Mouse (Mus musculus) kidney, postnatal 36 days (tissue): ENCODE data around the gene Tmem131.
"Not testable (repeated sequence)": the region's sequence is repeated elsewhere in the genome, so short reads cannot be mapped to it uniquely, and the experiment has no call there.

Source experiments
- DNase-seq, 2 experiments: peaks; one replicate each; pipeline ENCODE4 v3.0.0; 2021 to 2022; ENCODE audit warnings: mixed read lengths in 2 of 2

The Tmem131 gene

GRCm38 (mm10) chr1:36914455-36915199 is 28.8 kb downstream of the Tmem131 start:
- peak; percentile 44 to 77 for DNase-seq

- no peak for DNase-seq
These were observed 29.7 kb downstream of the Tmem131 start for GRCm38 (mm10) chr1:36913806-36914205.

DNA sequence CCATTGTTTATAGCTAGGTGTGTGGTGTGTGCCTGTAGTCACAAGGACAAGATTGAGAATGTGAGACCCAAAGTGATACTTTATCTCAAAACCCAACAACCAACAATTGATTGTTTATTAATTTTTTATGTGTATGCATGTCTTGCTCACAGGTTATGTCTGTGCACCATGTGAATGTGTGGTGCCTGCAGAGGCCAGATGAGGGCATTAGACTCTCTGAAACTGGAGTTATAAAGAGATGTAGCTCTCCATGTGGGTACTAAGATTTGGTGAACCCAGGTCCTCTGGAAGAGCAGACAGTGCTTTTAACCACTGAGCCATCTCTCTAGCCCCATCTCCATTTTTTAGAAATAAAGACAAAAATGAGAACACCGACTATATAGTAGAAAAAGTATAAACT is 31.2 kb downstream of the Tmem131 start:
- no peak for DNase-seq

DNA sequence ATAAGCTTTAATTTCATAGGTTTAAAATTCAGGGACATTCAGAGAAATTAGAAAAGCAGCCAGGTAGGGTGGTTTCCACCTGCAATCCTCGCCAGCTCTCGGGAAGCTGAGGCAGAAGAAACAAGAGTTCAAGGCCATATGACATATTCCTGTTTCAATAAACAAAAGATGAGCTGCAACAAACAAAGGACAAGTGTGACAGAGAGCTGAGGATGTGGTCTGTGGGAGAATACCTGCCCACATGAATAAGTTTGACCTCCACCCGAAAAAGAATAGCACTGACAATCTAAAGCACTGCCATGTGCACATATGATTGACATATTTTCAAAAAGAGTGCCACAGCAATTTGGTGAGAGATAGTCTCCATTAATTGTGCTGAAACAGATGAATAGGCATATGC is 31.9 kb downstream of the Tmem131 start:
- DNase-seq, result no peak

DNA sequence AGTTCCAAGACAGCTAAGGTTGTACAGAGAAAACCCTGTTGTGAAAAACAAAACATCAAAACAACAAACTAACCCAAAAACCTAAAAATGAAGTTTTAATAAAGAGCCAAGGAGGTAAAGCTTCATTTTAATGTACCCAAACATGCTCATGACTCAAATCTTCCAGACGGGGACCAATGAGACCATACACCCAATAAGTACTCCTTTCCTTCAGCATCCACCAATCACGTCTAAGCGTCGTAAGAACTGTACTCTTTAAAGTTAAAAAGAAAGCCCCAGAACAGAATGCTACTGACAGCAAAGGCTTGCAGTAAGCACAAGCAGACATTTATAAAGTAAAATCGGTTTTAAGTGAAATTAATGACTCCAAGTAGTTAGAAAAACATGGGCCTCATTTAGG is 33.1 kb downstream of the Tmem131 start:
- no peak for DNase-seq

DNA sequence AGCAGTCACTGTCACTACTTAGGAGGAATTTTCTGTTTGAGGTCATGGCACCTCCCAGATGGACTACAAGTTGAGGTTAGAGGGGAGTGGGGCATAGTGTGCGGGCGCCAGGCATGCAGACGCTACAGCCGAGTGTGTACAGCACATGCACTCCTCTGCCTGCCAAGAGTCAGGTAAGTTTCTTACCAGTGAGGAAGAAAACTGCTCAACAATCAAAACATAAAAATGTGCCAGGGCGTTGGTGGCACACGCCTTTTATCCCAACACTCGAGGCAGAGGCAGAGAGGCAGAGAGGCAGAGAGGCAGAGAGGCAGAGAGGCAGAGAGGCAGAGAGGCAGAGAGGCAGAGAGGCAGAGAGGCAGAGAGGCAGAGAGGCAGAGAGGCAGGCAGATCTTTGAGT is 33.5 kb downstream of the Tmem131 start:
- not testable (repeated sequence) for DNase-seq

DNA sequence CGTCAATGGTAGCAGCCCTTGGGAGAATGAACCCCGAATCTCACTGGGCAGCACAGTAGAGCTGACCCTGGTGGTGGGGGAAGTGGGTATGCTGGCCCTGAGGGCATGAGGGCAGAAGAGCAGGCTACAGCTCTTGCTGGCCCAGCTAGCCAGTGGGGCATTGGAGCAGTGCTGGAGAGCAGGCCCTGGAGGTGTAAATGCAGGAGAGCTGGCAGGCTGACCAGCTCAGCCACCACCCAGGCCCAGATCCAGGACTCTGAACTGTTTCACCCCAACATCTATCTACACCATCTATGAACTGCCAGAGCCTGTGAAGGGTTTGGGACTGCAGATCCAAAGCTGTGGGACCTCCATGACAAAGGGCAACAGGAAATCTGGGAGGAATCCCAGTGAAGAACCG is 38.2 kb downstream of the Tmem131 start:
- DNase-seq, result peak in 1 of 2 experiments; percentile 38

GRCm38 (mm10) chr1:36904489-36904888 is 39.0 kb downstream of the Tmem131 start:
- no peak for DNase-seq

DNA sequence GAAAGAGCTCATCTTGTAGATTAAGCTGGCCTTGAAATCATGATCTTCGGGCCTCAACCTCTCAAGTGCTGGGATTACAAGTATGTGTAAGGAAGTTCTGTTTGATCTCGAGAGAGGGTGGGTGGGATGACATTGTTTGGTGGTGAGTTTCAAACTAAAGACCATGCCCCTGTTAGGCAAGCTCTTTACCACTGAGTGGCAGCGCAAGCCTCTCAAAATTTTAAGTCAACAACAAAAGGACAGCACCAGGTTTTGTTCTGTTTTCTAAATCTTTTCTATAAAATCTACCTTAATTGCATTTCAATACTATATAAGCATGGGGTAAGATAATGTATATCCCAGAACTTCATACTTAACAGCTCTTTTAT is 39.4 kb downstream of the Tmem131 start:
- DNase-seq, result peak in 1 of 2 experiments; percentile 24

DNA sequence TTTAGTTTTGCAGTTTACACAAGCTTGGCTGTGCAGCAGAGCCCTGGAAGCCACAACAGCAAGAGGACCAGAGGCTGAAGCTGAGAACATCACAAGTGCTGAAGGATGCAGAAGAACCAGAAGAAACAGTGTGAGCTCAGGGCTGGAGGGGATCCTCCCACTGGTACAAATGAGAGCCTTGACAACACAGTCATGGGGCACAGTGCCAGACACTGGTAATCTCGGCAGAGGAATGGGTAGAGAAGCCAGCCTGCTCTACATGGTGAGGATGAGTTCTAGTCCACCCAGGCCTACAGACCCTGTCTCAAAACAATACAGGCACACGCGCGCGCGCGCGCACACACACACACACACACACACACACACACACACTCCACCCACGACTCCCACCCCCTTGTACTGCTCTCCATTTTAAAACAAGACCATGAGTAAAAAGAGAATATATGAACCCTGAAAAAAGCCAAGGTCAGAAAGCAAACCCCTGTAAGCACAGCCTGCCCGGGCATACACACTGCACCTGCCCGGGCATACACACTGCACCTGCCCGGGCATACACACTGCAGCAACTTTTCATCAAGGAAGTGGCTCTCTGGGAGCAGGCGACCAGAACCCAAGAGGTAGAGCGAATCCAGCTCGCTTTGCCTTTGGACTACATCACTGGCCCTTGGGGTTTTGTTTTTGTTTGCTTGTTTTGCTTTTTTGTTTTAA is 39.9 kb downstream of the Tmem131 start:
- peak in 1 of 2 experiments; percentile 44 for DNase-seq

- DNase-seq, result no peak
These were observed 40.7 kb downstream of the Tmem131 start for GRCm38 (mm10) chr1:36902533-36903315.

DNA sequence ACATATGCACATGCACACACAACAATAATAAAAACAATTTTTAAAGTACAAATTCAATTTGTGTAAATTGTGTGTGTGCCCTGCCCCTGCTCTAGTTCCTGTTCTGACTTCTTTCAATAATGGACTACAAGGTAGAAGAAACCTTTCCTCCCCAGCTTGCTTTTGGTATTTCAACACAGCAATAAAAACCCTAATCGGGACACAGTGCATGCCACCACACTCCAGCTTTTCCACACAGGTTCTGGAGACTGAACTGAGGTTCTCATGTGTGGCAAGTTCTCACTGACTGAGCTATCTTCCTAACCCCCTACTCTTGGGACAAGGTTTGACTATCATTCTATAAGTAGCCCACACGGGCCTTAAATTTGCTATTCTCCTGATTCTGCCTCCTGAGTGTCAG is 43.8 kb downstream of the Tmem131 start:
- no peak for DNase-seq

DNA sequence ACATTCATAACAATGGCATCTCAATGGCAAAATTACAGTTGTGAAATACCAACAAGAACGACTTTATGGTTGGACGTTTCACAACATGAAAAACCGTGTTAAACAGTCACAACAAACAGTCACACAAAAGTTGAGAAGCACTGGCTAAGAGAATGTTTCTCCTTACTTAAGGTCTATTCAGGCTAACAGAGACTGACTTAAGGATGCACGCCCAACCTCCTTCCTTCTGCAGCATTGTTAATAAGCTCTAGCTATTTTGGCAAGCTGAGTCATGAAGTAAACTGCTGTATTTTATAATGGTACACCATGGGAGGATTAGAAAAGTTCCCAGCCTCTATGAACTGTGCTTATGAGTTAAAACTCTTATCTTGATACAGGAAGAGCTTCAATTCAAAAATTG is 47.0 kb downstream of the Tmem131 start:
- no peak for DNase-seq

- no peak for DNase-seq
These were observed 48.0 kb downstream of the Tmem131 start for GRCm38 (mm10) chr1:36895452-36895851.

- DNase-seq, result no peak
These were observed 49.3 kb downstream of the Tmem131 start for GRCm38 (mm10) chr1:36894136-36894535.

- not testable (repeated sequence) for DNase-seq
These were observed 49.7 kb downstream of the Tmem131 start for GRCm38 (mm10) chr1:36893720-36894119.

- DNase-seq, result peak; percentile 51 to 55
These were observed 50.3 kb downstream of the Tmem131 start for GRCm38 (mm10) chr1:36893146-36893545.

DNA sequence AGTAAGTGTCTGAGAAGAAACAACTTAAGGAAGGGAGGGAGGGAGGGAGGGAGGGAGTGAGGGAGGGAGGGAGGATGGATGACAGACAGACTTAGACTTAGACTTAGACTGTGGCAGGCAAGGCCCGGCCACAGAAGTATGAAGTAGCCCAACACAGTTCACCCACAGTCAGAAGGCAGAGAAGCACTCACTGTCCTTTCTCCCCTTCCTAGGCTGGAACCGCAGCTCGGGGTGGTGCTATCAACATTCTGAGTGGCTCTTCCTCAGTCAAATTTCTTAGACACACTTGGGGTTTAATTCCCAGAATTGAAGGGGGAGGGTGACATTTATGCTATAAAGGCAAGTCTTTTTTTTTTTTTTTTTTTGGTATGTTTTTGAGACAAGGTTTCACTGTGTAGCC is 51.0 kb downstream of the Tmem131 start:
- DNase-seq, result no peak

DNA sequence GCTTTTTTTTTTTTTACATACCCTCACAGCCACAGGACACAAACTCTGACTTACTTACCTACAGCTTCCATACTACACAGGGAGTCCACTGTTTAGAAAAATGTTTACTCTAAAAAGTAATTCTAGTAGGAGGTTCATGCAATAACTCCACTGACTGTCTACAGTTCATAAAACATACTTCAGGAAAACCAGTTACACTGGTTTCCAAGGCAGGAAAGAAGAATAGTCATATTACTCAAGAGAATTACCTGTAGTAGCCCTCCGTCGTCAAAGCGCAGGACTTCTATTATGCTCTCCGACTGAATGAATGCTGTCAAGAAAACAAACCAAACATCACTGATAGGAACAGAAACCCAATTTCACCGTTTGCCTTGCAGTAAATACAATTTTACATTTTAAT is 54.5 kb downstream of the Tmem131 start:
- no peak for DNase-seq

DNA sequence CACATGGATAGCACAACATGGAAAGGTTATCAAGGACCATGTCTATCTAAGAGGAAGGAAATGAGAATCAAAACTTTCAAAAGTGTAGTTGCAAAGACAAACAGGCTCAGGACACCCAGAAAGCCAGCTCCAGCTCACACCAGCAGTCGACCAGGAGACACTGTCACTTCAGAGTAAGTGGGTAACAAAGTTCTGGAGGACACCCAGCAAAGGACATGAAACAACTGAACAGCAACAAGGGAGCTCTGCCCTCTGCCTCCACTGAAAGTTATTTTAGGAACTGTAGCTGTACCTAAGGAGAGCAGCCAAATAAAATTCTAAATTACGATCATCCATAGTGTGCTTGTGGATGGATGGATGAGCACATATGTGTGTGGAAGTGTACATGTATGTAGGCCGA is 56.3 kb downstream of the Tmem131 start:
- DNase-seq, result no peak

- DNase-seq, result no peak
These were observed 57.0 kb downstream of the Tmem131 start for GRCm38 (mm10) chr1:36886489-36886888.

GRCm38 (mm10) chr1:36884536-36884935 is 58.9 kb downstream of the Tmem131 start:
- DNase-seq, result no peak

DNA sequence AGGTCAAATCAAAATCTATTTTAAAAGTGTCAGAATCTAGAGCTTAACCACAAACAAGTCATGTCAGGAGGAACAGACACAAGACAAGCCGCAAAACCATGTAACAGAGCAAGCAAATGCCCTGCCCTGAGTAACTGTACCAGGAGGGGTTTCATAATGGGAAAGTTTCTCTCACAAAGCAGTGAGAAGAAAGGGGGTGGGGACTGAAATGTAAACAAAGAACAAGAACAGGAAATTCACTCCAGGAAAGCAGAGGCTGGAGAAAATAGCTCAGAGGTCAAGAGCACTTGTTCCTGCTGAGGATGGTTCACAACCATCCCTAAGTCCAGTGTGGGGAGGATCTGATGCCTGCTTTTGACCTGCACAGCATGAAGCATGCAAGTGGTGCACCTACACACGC is 59.7 kb downstream of the Tmem131 start:
- no peak for DNase-seq

DNA sequence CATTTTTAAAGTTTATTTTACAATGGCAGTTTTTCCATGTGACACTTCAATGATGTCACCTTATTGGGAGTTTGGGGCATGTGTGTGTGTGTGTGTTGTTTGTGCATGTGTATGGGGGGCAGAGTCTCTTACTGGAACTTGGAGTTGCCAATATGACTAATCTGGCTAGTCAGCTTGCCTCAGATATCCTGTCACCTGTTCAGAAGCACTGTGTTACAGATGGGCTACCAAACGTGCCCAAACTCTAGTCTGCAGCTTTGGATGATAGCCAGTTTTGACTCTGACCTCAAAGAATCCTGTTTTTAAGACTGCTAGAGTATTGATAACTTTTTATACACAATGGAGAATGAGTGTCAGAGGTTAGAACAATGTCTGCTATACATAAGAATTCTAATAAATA is 64.3 kb downstream of the Tmem131 start:
- DNase-seq, result no peak
